Mouse (Mus musculus) adrenal gland, postnatal 10 days (tissue): ENCODE results near the gene Ntmt1. TPM values are rescaled to one million over a fixed set of nuclear protein-coding genes. Genes with fewer than 3 reads are reported as not detected.
A peak's percentile ranks its signal among the peaks of the same experiment; 100 is the strongest.

Source experiments
- DNase-seq: peaks from one replicate; pipeline ENCODE4 v3.0.0; 2021; ENCODE audit warnings: mixed read lengths
- total RNA-seq, 2 experiments: library from RNA; stranded (reverse); gene quantifications; 2 replicates each; pipeline ENCODE4 v1.2.3; 2021

Ntmt1 gene
- total RNA-seq, 2 experiments from 2014 or later: 33.4 to 34.9 TPM

- DNase-seq: peak; percentile 83
These were observed 24.3 kb upstream of the Ntmt1 start for GRCm38 (mm10) chr2:30783346-30783745.

GRCm38 (mm10) chr2:30784078-30784994 is 23.3 kb upstream of the Ntmt1 start:
- peak; percentile 89 for DNase-seq

GRCm38 (mm10) chr2:30787466-30787865 is 20.2 kb upstream of the Ntmt1 start:
- no peak for DNase-seq

- no peak for DNase-seq
These were observed 15.6 kb upstream of the Ntmt1 start for GRCm38 (mm10) chr2:30792061-30792460.

- DNase-seq: peak; percentile 99
These were observed 13.2 kb upstream of the Ntmt1 start for GRCm38 (mm10) chr2:30794179-30795108.

- no peak for DNase-seq
These were observed 12.2 kb upstream of the Ntmt1 start for GRCm38 (mm10) chr2:30795271-30795888.

GRCm38 (mm10) chr2:30795889-30796275 is 11.7 kb upstream of the Ntmt1 start:
- DNase-seq: peak; percentile 27

- peak; percentile 86 for DNase-seq
These were observed 11.2 kb upstream of the Ntmt1 start for GRCm38 (mm10) chr2:30796382-30796781.

GRCm38 (mm10) chr2:30799456-30799855 is 8.2 kb upstream of the Ntmt1 start:
- DNase-seq: no peak

- no peak for DNase-seq
These were observed 7.0 kb upstream of the Ntmt1 start for GRCm38 (mm10) chr2:30800671-30801066.

GRCm38 (mm10) chr2:30801067-30801852 is 6.4 kb upstream of the Ntmt1 start:
- DNase-seq: peak; percentile 57

- DNase-seq: no peak
These were observed 4.0 kb upstream of the Ntmt1 start, which contains the start of gene 1700001O22Rik for GRCm38 (mm10) chr2:30803604-30804003. Gene 1700001O22Rik (minus strand): TSS chr2:30803661.

- DNase-seq: no peak
These were observed 1.6 kb upstream of the Ntmt1 start for GRCm38 (mm10) chr2:30805983-30806382.

GRCm38 (mm10) chr2:30807147-30807647 is 429 bp upstream of the Ntmt1 start:
- no peak for DNase-seq

GRCm38 (mm10) chr2:30808296-30808655 is 650 bp downstream of the Ntmt1 start:
- peak; percentile 53 for DNase-seq

- no peak for DNase-seq
These were observed 1.9 kb downstream of the Ntmt1 start for GRCm38 (mm10) chr2:30809503-30809902.

- no peak for DNase-seq
These were observed 2.9 kb downstream of the Ntmt1 start for GRCm38 (mm10) chr2:30810573-30810972.

GRCm38 (mm10) chr2:30816383-30816782 is 8.8 kb downstream of the Ntmt1 start:
- no peak for DNase-seq

- DNase-seq: no peak
These were observed 12.2 kb downstream of the Ntmt1 start for GRCm38 (mm10) chr2:30819873-30820272.

GRCm38 (mm10) chr2:30821073-30821472 is 13.4 kb downstream of the Ntmt1 start:
- no peak for DNase-seq

- DNase-seq: no peak
These were observed 14.8 kb downstream of the Ntmt1 start for GRCm38 (mm10) chr2:30822460-30822859.
